Mouse (Mus musculus): ENCODE data around the gene Gm11042.

Gene Gm11042

GRCm38 (mm10) chr12:74316344-74316973, at the start of gene Gm11042:
Gm11042 (minus strand) TSS chr12:74316394.
- in situ Hi-C loops (cut with MboI): no loop called here

- in situ Hi-C loops (cut with MboI): no loop called here
Observed at GRCm38 (mm10) chr12:74364477-74364876, 48.3 kb upstream of the Gm11042 start.

DNA sequence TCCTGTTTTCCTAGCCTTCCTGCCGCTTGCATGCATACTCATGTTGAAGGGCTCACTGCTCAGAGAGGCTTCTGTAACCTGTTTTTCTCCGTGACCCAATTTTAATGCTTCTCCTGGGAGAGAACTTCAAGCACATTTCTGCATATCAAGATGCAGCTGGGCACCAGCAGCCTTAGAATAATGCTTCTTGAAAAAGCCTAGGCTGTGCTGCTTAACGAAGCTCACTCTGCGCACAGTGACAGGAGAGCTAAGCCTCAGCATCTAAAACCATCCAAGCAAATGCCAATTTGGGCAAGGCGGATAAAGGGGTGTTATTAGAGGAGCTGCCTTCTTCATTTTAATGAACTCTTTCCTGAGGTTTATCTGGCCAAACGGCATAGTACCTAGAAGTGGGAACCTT, 46.9 kb upstream of the Gm11042 start:
- in situ Hi-C loops (cut with MboI): no loop called here

- in situ Hi-C loops (cut with MboI): no loop called here
Observed at GRCm38 (mm10) chr12:74362453-74362852, 46.3 kb upstream of the Gm11042 start.

- in situ Hi-C loops (cut with MboI): no loop called here
Observed at GRCm38 (mm10) chr12:74359791-74360190, 43.6 kb upstream of the Gm11042 start.

DNA sequence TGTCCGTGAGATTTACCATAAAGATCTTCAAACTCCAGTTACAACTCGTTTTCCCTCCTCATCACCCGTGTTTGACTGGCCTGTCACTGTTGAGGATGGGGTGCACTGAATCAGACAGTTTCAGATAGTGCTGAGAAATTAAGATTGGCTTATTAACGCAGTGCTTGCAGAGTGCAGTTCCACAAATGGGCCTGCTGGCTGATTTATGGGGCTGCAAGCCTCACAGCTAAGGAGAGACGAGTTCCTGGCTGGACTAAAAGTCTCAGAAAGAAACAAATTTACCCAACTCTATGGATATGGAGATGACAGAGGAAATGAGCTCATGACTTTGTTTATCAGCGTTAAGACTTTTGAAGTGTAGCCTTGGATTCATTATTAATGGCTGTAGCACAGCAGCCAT, 41.6 kb upstream of the Gm11042 start:
- in situ Hi-C loops (cut with MboI): no loop called here

DNA sequence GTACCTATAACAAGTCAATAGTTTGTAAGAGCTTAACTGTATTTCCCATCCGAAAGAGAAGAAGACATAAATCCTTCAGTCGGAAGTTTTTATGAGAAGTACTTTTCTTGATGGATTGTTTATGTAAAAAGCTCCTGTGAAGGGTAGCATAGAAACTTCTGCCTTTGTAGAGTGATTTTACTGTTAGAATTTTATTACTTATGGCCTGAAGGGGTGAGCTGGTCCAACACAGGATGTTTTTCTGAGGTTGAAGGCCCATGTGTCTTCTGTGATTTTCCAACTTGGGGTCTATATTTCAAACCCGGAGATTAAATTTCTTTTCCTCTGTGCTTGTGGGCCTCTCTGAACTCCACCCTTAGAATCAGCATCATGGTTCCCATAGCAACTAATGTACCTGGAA, 26.5 kb upstream of the Gm11042 start:
- in situ Hi-C loops (cut with MboI): no loop called here

- in situ Hi-C loops (cut with MboI): no loop called here
Observed at GRCm38 (mm10) chr12:74340070-74340469, 23.9 kb upstream of the Gm11042 start.

DNA sequence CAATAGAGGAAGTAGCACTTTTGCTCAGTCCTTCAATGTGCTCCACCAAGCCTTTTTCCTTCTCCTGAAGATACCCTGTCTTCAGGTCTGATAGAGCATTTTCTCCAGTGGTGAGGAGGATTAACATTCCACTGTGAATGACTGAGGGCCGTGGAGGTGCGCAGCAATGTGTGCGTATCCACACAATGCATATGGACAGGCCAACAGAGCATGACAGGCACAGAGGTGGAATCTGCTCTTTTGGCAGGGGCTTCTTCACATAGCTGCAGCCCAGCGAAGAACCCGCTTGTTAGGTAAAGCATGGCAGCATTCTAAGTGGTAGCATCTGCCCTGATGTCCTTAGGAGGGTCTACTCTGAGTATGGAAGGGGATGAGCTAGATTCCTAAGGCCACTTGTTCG, 17.5 kb upstream of the Gm11042 start:
- in situ Hi-C loops (cut with MboI): no loop called here

DNA sequence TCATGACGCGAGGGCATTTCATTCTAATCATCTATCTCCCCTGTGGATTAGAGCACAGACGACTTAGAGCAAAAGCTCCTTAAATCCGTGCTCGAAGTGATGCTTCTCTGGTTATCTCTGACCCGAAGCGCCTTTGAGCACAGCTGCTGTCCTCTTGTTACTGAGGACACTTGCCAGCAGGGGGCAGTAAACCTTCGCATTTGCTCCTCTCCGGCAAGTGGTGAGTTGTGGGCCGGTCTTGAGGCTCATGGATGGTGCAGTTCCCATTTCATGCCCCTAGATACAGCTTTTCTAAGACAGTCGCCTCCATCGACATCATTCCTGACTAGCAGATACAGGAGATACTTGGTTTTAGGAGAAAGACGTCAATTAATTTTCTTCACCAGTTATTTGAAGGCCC, 16.8 kb upstream of the Gm11042 start:
- in situ Hi-C loops (cut with MboI): no loop called here

GRCm38 (mm10) chr12:74329759-74330158, 13.6 kb upstream of the Gm11042 start:
- in situ Hi-C loops (cut with MboI): no loop called here

DNA sequence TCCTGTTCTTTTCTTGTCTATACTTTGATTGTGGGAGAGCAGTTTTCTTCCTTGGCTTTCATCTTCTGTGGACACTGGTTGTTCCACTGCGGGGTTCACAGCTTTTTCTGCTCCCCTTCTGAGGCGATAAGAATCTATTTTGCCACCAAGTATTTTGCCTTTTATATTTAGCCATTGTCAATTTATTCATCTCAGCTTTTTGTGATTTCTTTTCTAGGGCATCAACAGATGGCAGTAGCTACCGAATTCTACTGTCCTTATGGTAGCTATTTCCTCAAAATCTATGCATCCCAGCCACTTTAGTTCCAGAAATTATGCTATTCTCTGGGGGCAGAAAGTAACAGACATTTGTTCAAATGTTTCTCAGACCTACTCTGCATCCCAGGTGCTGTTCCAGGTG, 10.4 kb upstream of the Gm11042 start:
- in situ Hi-C loops (cut with MboI): no loop called here

GRCm38 (mm10) chr12:74321981-74322380, 5.8 kb upstream of the Gm11042 start:
- in situ Hi-C loops (cut with MboI): no loop called here

DNA sequence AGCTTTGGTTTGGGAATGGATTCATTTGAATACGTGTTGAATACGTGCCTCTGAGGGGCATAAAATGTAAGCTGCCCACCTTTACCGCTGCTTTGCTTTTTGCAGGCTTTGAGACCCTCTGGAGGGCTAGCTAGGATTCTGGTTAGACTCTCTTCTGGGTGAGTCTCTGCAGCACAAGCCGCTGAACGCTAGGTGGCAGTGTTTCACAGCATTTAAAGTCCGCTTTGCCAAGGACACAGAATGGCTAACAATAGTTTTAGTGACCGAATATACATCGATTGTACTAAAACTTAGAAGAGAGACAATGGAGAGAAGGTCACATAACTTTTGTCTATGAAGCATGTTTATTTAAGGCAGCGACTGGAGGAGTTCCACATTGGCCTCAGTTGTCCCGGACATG, 4.1 kb upstream of the Gm11042 start:
- in situ Hi-C loops (cut with MboI): no loop called here

GRCm38 (mm10) chr12:74316989-74317759, 980 bp upstream of the Gm11042 start:
- in situ Hi-C loops (cut with MboI): no loop called here

DNA sequence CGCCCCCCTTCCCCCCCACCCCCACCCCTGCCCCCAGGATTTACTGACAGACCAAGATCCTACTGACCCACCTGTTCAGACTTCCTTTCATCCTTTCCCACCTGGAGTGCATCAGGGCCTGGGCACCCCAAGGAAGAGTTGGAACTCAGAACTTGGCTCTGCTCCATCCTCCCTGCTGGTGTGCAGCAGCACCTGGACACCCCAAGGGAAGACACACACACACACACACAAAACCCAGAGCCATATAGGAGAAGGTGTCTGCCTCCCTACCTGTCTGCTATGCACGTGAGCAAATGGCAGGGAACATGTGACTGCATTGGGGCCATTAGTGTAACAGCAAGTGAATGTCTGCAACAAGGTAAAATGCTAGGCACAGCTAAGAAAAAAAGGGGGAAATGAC, 973 bp downstream of the Gm11042 start:
- in situ Hi-C loops (cut with MboI): no loop called here

GRCm38 (mm10) chr12:74312611-74313010, 3.6 kb downstream of the Gm11042 start:
- in situ Hi-C loops (cut with MboI): no loop called here

DNA sequence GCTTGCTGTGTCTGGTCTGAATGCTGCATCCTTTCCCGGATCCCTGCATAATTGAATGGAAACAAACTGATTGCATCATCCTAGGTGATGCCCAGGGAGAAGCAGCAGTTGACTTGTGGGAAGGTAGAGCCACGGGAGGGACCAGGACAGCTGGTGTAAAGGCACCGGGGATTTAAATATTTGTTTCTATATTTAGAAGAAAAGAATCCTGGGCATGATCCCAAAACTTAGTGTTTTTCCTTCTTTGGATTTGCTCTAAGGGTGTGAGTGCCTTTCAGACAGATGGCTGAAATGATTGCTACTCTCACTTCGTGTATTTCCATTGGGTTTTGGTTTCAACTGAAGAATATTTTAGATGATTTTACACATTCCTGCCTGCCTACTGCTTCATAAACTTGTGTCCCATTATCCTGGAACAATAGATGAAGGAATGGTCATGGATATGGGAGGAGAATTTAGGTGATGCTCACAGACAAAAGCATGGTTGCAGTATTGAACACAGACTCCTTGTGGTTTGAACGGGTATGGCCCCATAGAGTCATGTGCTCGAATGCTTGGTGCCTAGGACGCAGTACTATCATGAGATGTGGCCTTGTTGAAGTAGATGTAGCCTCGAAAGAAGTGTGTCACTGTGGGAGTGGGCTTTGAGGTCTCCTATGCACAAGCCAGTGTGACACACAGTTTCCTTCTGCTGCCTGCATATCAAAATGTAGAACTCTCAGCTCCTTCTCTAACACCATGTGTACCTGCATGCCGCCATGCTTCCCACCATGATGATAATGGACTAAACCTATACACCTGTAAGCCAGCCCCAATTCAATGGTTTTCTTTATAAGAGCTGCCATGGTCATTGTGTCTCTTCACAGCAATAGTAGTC, 12.5 kb downstream of the Gm11042 start:
- in situ Hi-C loops (cut with MboI): no loop called here

DNA sequence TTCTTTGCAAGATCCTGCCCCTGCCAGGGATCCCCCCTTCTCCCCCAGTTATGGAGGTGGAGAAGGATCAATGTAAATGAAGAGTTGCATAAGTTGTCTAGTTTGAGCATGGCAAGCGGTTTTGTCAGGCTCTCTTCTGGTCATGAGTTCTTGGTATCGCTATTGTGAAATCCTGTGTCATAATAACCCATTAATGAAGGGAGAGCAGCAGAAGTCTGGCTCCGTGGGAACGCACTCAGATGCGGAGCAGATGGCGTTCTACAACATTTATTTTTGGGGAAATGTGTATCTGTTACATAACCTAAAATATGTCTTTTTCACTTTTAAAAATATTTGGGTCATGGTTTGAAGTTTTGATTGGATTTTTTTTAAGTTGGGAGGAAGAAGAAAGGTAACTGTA, 14.6 kb downstream of the Gm11042 start:
- in situ Hi-C loops (cut with MboI): no loop called here

GRCm38 (mm10) chr12:74296374-74296773, 19.8 kb downstream of the Gm11042 start:
- in situ Hi-C loops (cut with MboI): no loop called here

DNA sequence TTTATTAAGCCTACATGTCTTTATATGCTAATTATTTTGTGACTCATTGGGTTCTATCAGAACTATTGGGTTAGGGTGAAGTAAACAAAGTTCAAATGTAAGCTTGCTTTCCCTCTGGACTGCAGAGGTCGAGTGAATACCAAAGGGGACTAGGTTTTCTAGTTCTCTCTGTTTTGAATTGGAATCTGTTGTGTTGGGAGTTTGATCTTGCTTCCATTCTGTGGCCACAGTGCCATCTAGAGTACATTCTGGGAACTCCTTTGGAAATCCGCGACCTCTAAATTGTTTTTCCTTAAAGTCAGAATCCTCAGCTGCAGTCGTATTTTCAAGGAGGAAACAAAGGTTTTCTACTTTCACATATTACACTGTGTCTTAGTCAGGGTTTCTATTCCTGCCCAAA, 22.6 kb downstream of the Gm11042 start:
- in situ Hi-C loops (cut with MboI): no loop called here

- in situ Hi-C loops (cut with MboI): no loop called here
Observed at GRCm38 (mm10) chr12:74290983-74291382, 25.2 kb downstream of the Gm11042 start.

DNA sequence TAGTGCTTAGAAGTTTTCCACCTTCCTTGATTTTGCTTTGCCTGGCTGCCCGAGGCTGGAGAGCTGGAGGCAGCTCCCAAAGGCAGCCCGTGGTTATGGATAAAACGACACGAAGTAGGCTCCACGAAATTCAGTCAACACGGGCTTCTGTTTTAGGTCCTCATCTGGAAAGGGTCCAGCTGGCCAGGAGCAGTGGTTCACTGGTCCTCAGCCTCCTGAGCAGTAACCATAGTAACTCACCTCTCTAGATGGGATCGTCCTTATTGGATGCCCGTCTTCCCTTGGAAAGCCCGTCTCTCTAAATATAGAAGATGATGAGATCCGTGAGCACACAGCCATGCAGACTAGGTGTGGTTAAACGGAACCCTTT, 31.5 kb downstream of the Gm11042 start:
- in situ Hi-C loops (cut with MboI): no loop called here
